Mouse (Mus musculus): ENCODE results near the gene Chst1. TPM values are rescaled to one million over a fixed set of nuclear protein-coding genes. Genes with fewer than 3 reads are reported as not detected.

Gene Chst1
- 2.4 TPM for polyA plus RNA-seq (2014; fragmentation: Illumina TruSeq; extraction: RNeasy Lipid Tissue Mini Kit (QIAGEN cat#74804); ENCODE audit: low read depth, low replicate concordance)

DNA sequence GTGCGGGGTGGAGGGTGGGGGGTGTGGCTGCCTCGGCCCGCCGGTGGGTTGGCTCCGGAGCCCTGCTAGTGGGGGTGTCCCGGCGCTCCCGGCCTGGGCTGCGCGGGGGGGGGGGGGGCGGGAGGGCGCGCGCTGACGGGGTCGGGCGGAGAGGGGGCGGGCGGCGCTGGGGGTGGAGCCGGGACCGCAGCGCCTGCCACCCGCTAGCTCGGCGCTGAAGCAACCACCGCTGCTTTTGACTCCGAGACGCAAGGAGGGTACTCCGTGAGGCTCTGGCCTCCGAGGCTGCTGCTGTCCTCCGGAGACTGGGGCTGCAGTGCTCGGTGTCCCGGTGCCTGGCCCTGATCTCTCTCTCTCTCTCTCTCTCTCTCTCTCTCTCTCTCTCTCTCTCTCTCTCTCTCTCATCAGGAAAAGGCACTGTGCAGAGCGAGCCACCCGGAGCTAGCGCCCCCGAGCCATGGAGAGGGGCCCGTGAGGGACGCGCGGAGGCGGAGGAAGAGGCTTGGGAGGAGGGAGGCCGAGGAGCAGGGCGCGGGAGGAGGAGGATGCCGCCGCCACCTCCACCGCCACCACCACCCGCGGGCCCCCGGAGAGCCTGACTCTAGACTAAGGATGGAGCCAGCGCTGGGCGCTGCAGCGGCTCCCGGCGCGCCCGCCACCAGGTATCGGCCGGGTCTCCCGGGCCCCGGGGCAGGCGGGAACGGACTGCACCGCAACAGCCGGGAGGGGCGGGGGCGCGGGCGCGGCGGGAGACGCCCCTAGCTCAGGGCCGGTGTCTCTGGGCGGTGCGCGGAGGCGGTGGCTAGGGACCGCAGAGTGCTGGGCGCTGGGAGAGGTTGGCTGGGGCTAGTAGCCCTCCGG, at the start of gene Chst1:
TSS of gene Chst1 (plus strand) at position 221 of the 861 bp plus-strand sequence.

Other genes with a start within 250 kb of the Chst1 start
- gene Pex16, start 225.0 kb upstream of the Chst1 start, polyA plus RNA-seq (2014; fragmentation: Illumina TruSeq; extraction: RNeasy Lipid Tissue Mini Kit (QIAGEN cat#74804); ENCODE audit: low read depth, low replicate concordance), result 24.1 TPM
- 0.73 TPM for gene Large2, start 224.8 kb upstream of the Chst1 start, polyA plus RNA-seq (2014; fragmentation: Illumina TruSeq; extraction: RNeasy Lipid Tissue Mini Kit (QIAGEN cat#74804); ENCODE audit: low read depth, low replicate concordance)
- 0.92 TPM for gene 1700029I15Rik, start 217.2 kb upstream of the Chst1 start, polyA plus RNA-seq (2014; fragmentation: Illumina TruSeq; extraction: RNeasy Lipid Tissue Mini Kit (QIAGEN cat#74804); ENCODE audit: low read depth, low replicate concordance)
- gene Mapk8ip1, start 198.4 kb upstream of the Chst1 start, polyA plus RNA-seq (2014; fragmentation: Illumina TruSeq; extraction: RNeasy Lipid Tissue Mini Kit (QIAGEN cat#74804); ENCODE audit: low read depth, low replicate concordance), result 4.2 TPM
- gene Cry2, start 165.7 kb upstream of the Chst1 start, polyA plus RNA-seq (2014; fragmentation: Illumina TruSeq; extraction: RNeasy Lipid Tissue Mini Kit (QIAGEN cat#74804); ENCODE audit: low read depth, low replicate concordance), result 17.8 TPM
- gene Slc35c1, start 139.2 kb upstream of the Chst1 start, polyA plus RNA-seq (2014; fragmentation: Illumina TruSeq; extraction: RNeasy Lipid Tissue Mini Kit (QIAGEN cat#74804); ENCODE audit: low read depth, low replicate concordance), result 4.1 TPM

All from heart, adult 10 weeks (tissue).